ENCODE assay signal across 8 mouse cellular contexts in genomic region chr3:108781238-108781883, GRCm38 (mm10). TPM values are rescaled to one million over a fixed set of nuclear protein-coding genes. Genes with fewer than 3 reads are reported as not detected.
DNase-seq lines count a peak whose midpoint lies in the region; ATAC-seq lines count a peak whose summit lies in the region.

No protein-coding gene starts in this region.

- H3K4me1 ChIP-seq in forebrain, embryonic 14.5 days (ENCODE audit: control insufficient read depth, insufficient read depth, low read length) = 0 out of 2 replicates have a peak, but pooled peaks cover 3% of the 10 kb centered on the region

- no peaks in the 10 kb centered on the region for H3K36me3 ChIP-seq in forebrain, embryonic 14.5 days (ENCODE audit: control insufficient read depth, insufficient read depth, low read length)

- no peak overlapping the region for H3K9ac ChIP-seq in forebrain, embryonic 14.5 days (ENCODE audit: low read length)

- H3K4me3 ChIP-seq in forebrain, embryonic 14.5 days (ENCODE audit: low read depth, low read length) = no peak overlapping the region

- peak; percentile 48 to 55 for DNase-seq in frontal cortex, postnatal 36 days (ENCODE audit: low spot score in 2 of 2)
- no peak for DNase-seq in frontal cortex, postnatal 25 days (ENCODE audit: low spot score in 2 of 2)
- DNase-seq in forebrain, embryonic 14.5 days (ENCODE audit: low spot score) = no peak
- DNase-seq in layer of hippocampus, adult 9-10 months (ENCODE audit: low spot score) = peak; percentile 47
- DNase-seq in mesoderm, embryonic 11.5 days (ENCODE audit: low read depth, low spot score) = peak; percentile 39
- DNase-seq in T-cell, adult 2 months (ENCODE audit: low spot score) = no peak
- no peak for DNase-seq in cerebellum, postnatal 25 days

- no peak overlapping the region for H3K27ac ChIP-seq in forebrain, embryonic 14.5 days (ENCODE audit: low read depth, low read length)

- ATAC-seq in CD4-positive, CD25-positive, alpha-beta regulatory T cell, adult 4 months = peak; percentile 41
- 0 out of 2 replicates have a peak, but pooled peaks have one; percentile 37 for ATAC-seq in forebrain, embryonic 14.5 days

- no peaks in the 10 kb centered on the region for H3K27me3 ChIP-seq in forebrain, embryonic 14.5 days (replicated peaks; ENCODE audit: control insufficient read depth, insufficient read depth, low read length)

- no peak overlapping the region for H3K4me2 ChIP-seq in forebrain, embryonic 14.5 days (ENCODE audit: low read length)

- no peaks in the 10 kb centered on the region for H3K9me3 ChIP-seq in forebrain, embryonic 14.5 days (replicated peaks; ENCODE audit: control insufficient read depth, low read length)

- 62% methylated on average over 10 of the region's 10 CpGs for WGBS in forebrain, embryonic 14.5 days

RNA-seq across cellular contexts. Expression of gene Aknad1, which starts 41.9 kb away (rescaled TPM):
- polyA plus RNA-seq in CD4-positive, CD25-positive, alpha-beta regulatory T cell, adult 4 months (2017; shearing (Covaris generic)) = not detected
- not detected in 2 replicates for polyA plus RNA-seq in forebrain, embryonic 14.5 days (2014; fragmentation: Nextera tagmentation; extraction: Ambion mirVana)

RNA-seq across cellular contexts. Expression of gene Stxbp3, which starts 59.0 kb away (rescaled TPM):
- 10 to 100 TPM; 76.9 to 97.7 TPM for polyA plus RNA-seq in CD4-positive, CD25-positive, alpha-beta regulatory T cell, adult 4 months (2017; shearing (Covaris generic))
- 13.8 and 14.0 TPM in 2 replicates for polyA plus RNA-seq in forebrain, embryonic 14.5 days (2014; fragmentation: Nextera tagmentation; extraction: Ambion mirVana)

RNA-seq across cellular contexts. Expression of gene Gpsm2, which starts 59.3 kb away (rescaled TPM):
- 1 to 10 TPM in 1 of 2 experiments, under 1 TPM in 1; 0.82 to 2.1 TPM for polyA plus RNA-seq in CD4-positive, CD25-positive, alpha-beta regulatory T cell, adult 4 months (2017; shearing (Covaris generic))
- 37.2 and 44.8 TPM in 2 replicates for polyA plus RNA-seq in forebrain, embryonic 14.5 days (2014; fragmentation: Nextera tagmentation; extraction: Ambion mirVana)

Comparison
In these comparisons a context has a peak if more than half of its experiments do, and no peak if none do; other contexts are left out.
1. DNase-seq: peak in frontal cortex, postnatal 36 days (2 of 2), layer of hippocampus, adult 9-10 months (single experiment) and mesoderm, embryonic 11.5 days (single experiment); none in frontal cortex, postnatal 25 days (0 of 2), forebrain, embryonic 14.5 days (single experiment), T-cell, adult 2 months (single experiment) and cerebellum, postnatal 25 days (0 of 2).
2. RNA of gene Gpsm2, which starts 59.3 kb away (polyA plus RNA-seq): 37.2 to 44.8 TPM in forebrain, embryonic 14.5 days; 0.82 to 2.1 TPM in CD4-positive, CD25-positive, alpha-beta regulatory T cell, adult 4 months; every median in the first group is over 10 times any median in the second.